Mouse (Mus musculus) erythroblast, embryonic 14.5 days (primary cell): ENCODE measurements around the gene 4930453N24Rik. TPM values are rescaled to one million over a fixed set of nuclear protein-coding genes. Genes with fewer than 3 reads are reported as not detected.

Experiments used
- H3K27me3 ChIP-seq: 2 replicates; pipeline ENCODE4 v1.6.1; 2012; ENCODE audit warnings: inconsistent platforms; ENCODE audit not compliant: control insufficient read depth
- H3K36me3 ChIP-seq: 2 replicates; pipeline ENCODE4 v1.6.1; 2012; ENCODE audit warnings: mild to moderate bottlenecking, inconsistent platforms; ENCODE audit not compliant: control insufficient read depth
- H3K4me1 ChIP-seq: 2 replicates; pipeline ENCODE4 v1.6.1; 2012; ENCODE audit warnings: inconsistent platforms; ENCODE audit not compliant: control insufficient read depth
- H3K4me3 ChIP-seq: replicated peaks from 2 replicates; pipeline ENCODE3; 2012; ENCODE audit warnings: moderate library complexity, mild to moderate bottlenecking, inconsistent platforms
- H3K9me3 ChIP-seq: 2 replicates; pipeline ENCODE4 v1.6.1; 2012; ENCODE audit warnings: low read length, inconsistent platforms, mixed read lengths; ENCODE audit not compliant: control insufficient read depth
- GATA1 ChIP-seq: IDR thresholded peaks from 2 replicates; pipeline ENCODE4 v1.6.1; 2012; ENCODE audit warnings: low read length, inconsistent platforms, mixed read lengths
- TAL1 ChIP-seq: IDR thresholded peaks from 3 replicates; pipeline ENCODE4 v1.6.1; 2012; ENCODE audit warnings: low read length, inconsistent platforms, mixed read lengths
- polyA plus RNA-seq: library from polyadenylated mRNA; stranded (reverse); fragments of >175 nt; gene quantifications from 2 replicates; pipeline ENCODE4 v1.2.3, GENCODE M21; 2012

4930453N24Rik gene
- polyA plus RNA-seq, 1 experiment = 0.60 TPM

- Histone ChIP-seq H3K36me3 (peaks cover 38% of the 10 kb centered on the region), H3K9me3 (peaks cover 6% of the 10 kb centered on the region; the same call in 1 of the 2 replicates), H3K4me1 (peaks cover 12% of the 10 kb centered on the region), H3K4me3 (no peak overlapping the region), H3K27me3 (no peaks in the 10 kb centered on the region)
- TF ChIP-seq TAL1 = no peak
- no peak for TF ChIP-seq GATA1
Observed at GRCm38 (mm10) chr16:64766696-64767300, 4.2 kb downstream of the 4930453N24Rik start.

DNA sequence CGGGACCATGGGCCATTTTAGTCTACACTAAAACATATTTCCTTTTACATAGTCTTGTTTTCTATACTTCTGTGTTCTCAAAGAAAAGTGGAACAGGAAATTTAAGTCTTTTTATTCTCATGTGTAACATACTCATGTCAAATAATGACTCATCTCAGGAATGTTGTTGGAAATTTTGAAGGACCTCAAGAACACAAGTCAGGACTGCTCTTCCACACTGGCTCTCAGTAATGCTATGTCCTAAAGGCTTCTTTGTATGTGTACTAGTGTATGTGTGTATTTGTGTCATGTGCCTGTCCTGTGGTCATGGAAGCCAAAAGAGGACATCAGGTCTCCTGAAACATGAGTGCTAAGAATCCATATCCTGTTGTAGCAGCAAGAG is 11.7 kb downstream of the 4930453N24Rik start:
- no peaks in the 10 kb centered on the region for H3K4me1 ChIP-seq
- TF ChIP-seq TAL1 = no peak
- no peak for TF ChIP-seq GATA1
- peaks cover 9% of the 10 kb centered on the region for H3K9me3 ChIP-seq
- H3K4me3 ChIP-seq = no peak overlapping the region
- H3K27me3 ChIP-seq = no peaks in the 10 kb centered on the region
- peaks cover 15% of the 10 kb centered on the region for H3K36me3 ChIP-seq

GRCm38 (mm10) chr16:64758561-64759244 is 12.3 kb downstream of the 4930453N24Rik start:
- H3K9me3 ChIP-seq = peaks cover 9% of the 10 kb centered on the region
- no peaks in the 10 kb centered on the region for H3K4me1 ChIP-seq
- H3K27me3 ChIP-seq = no peaks in the 10 kb centered on the region
- TF ChIP-seq TAL1 (no peak), GATA1 (no peak)
- peaks cover 12% of the 10 kb centered on the region for H3K36me3 ChIP-seq
- no peak overlapping the region for H3K4me3 ChIP-seq

DNA sequence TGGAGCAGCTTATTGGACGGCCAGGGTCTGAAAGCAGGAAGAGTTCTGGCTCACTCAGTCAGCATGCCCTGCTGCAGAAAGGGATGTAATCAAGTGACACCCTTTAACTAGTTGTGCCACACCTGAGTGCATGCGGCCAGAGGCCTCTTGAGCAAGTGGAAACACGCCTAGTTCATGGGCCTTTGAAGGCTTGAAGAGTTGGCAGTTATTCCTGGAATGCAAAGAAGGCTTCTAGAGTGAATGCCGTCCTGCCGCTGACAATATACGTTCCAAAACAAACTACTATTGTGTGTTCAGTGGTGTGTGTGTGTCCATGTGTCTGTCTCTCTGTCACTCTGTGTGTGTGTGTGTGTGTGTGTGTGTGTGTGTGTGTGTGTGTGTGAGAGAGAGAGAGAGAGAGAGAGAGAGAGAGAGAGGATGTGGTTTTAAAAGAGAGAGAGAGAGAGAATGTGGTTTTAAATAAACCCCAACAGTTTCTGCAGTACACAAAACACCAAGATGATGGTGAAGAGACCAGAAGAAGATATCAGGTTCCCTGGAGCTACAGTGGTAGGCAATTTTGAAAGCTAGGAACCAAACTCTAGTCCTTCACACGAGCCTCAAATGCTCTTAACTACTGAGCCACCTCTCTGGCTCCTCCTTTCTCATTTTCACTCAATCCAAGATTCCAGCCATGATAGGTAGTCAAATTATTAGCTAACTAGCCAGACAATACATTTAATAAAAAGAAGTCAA is 13.1 kb downstream of the 4930453N24Rik start:
- Histone ChIP-seq H3K9me3 (peaks cover 3% of the 10 kb centered on the region), H3K27me3 (no peaks in the 10 kb centered on the region), H3K4me3 (no peak overlapping the region), H3K4me1 (no peaks in the 10 kb centered on the region), H3K36me3 (peaks cover 3% of the 10 kb centered on the region)
- TF ChIP-seq GATA1 (no peak), TAL1 (no peak)

GRCm38 (mm10) chr16:64756321-64756720 is 14.6 kb downstream of the 4930453N24Rik start:
- H3K4me3 ChIP-seq = no peak overlapping the region
- peaks cover 3% of the 10 kb centered on the region for H3K9me3 ChIP-seq
- no peaks in the 10 kb centered on the region for H3K36me3 ChIP-seq
- no peaks in the 10 kb centered on the region for H3K27me3 ChIP-seq
- TF ChIP-seq TAL1 (no peak), GATA1 (no peak)
- no peaks in the 10 kb centered on the region for H3K4me1 ChIP-seq

DNA sequence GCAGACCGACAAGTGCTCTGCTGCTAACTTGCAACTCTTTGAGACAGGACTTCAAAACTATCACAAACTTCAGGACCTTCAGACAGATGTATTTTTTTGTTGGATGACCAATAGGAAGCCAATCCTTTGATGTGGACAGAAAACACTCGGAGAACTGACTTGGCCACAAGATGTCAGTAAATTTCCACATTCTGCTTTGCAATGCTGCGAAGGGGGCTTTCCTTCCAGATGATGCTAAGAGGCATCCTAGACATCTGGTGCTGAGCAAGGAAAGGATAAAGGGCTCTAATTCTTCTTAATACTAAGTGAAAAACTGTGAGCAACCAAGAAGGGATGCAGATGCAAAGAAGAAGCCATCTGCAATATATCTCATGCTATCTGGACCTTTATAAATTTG is 16.2 kb downstream of the 4930453N24Rik start:
- no peaks in the 10 kb centered on the region for H3K4me1 ChIP-seq
- TF ChIP-seq TAL1 = no peak
- TF ChIP-seq GATA1 = no peak
- no peak overlapping the region for H3K4me3 ChIP-seq

DNA sequence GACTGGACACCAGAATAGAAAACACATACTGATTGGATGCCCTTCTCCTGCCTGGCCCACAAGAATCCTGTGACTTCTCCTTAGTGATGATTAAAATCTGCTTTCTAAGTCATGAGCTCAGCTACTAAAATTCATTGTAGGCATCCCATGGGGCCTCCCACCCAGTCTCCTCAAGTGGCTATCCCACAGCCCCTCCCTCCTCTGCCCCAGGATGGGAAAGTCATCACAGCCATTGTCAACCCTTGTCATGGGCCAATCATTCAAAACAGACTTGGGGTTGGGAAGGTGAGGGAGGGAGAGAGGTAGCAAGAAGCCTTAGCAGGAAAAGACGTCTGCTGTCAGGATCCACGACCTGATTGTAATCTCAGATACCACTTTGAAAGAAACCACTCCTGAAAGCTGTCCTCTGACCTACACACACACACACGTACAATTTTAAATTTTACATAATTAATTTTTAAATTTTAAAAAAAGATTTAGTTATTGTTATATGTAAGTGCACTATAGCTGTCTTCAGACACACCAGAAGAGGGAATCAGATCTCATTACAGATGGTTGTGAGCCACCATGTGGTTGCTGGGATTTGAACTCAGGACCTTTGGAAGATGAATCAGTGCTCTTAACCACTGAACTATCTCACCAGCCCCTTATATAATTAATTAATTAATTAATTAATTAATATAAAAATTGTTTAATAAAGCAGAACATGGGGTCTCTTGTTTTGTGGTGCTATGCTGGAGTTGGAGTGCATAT is 16.8 kb downstream of the 4930453N24Rik start:
- Histone ChIP-seq H3K9me3 (peaks cover 3% of the 10 kb centered on the region), H3K4me1 (no peaks in the 10 kb centered on the region), H3K4me3 (no peak overlapping the region), H3K36me3 (no peaks in the 10 kb centered on the region), H3K27me3 (no peaks in the 10 kb centered on the region)
- TF ChIP-seq TAL1 (no peak), GATA1 (no peak)

More for the DNA sequence above, 16.2 kb downstream of the 4930453N24Rik start:
- no peaks in the 10 kb centered on the region for H3K36me3 ChIP-seq
- H3K27me3 ChIP-seq = no peaks in the 10 kb centered on the region
- H3K9me3 ChIP-seq = peaks cover 3% of the 10 kb centered on the region

DNA sequence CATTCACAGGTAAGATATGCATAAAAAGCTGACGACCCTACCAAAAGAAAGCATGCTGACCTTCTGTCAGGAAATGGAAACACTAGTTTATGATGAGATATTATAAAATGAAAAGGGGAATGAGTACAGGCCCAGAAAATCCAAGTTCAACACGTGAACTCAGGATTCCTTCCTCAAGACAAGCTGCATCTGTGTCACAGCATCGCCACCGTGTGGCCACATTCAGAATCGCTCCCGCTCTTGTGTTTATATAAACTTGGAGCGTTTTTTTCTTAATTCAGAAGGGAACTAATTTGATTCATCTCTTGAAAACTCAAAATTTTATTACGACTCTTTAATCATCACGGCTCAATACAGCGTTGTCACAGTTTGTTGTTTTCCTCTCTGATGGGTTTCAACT is 22.7 kb downstream of the 4930453N24Rik start:
- no peaks in the 10 kb centered on the region for H3K36me3 ChIP-seq
- no peaks in the 10 kb centered on the region for H3K4me1 ChIP-seq
- no peaks in the 10 kb centered on the region for H3K9me3 ChIP-seq
- no peaks in the 10 kb centered on the region for H3K27me3 ChIP-seq
- H3K4me3 ChIP-seq = no peak overlapping the region
- TF ChIP-seq TAL1 = no peak
- no peak for TF ChIP-seq GATA1
